Mouse (Mus musculus) lung, postnatal 0 days (tissue): Measurements from ENCODE around the gene Hoxb3.

Experiments used
- CTCF ChIP-seq: IDR thresholded peaks from 2 replicates; pipeline ENCODE4 v1.5.1; 2016; ENCODE audit warnings: antibody characterized with exemption, mild to moderate bottlenecking
- EP300 ChIP-seq: IDR thresholded peaks from 2 replicates; pipeline ENCODE4 v1.6.1; 2016; ENCODE audit warnings: antibody characterized with exemption, mild to moderate bottlenecking, control low read depth

DNA sequence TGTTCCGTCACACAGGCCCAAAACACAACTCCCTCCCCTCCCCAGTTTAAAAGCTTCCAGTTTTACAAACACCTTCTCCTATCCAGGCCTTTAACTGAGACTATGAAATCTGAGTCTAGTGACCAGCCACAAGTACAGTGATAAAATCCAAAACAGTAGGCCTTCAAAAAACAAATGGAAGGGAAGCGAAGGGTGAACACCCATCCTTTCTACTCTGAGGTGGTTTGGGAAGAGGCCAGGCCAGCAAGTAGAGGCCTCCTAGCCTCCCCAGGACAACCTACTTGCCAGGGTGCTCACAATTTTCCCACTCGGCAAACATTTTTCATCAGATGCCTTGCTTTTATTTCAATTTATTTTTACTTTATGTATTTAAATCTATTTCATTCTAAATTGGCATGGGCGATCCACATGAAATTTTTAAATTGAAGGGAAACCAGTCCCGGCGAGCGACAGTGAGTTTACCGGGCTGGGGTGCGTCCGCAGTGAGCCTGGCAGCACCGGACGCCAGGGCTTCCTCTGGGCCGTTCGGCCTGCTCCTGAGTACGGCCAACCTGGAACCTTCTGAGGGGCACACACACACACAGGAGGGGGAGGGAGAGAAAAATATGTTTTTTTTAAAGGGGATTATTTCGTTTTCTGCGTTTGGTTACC is 32.3 kb upstream of the Hoxb3 start:
- TF ChIP-seq CTCF (no peak), EP300 (no peak)
